In the genomic region with DNA sequence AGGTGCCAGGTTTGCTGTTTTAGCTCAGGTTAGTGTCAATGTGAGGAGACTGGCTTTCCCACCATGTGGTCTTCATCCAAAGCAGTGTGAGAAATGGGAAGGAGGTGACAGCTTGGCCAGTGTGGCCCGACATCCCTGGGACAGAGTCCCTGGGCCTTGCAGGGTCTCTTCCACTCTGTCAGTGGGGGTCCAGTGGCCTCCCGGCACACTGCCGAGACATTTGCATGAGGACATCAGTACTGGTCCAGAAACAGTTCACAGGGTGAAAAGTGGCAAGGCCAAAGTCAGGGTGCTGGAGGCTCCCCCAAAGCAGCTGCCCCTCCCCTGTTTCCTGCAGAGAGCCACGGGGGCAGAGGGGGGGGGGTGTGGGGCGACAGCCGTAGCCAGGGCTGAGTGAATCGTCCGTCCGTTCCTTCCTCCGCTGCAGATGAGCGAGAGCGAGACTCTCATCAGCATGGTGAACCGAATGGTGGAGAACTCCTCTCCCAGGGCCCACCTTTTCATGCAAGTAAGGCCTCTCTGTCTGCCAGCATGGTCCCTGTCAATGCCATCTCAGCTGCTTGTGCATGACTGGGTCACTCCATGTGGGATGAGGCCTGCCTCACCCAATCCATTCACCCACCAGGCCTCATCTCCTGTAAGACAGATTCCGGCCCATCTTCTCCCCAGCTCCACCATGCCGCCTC, we compare ENCODE assay signal across 19 mouse cellular contexts. TPM values are rescaled to one million over a fixed set of nuclear protein-coding genes. Genes with fewer than 3 reads are reported as not detected.
DNase-seq lines count a peak whose midpoint lies in the region; ATAC-seq lines count a peak whose summit lies in the region.
"Had no signal": no experiment of that assay in that cellular context is flagged by ENCODE, and none has a peak within 500 bp of the region (broad histone marks: within the 10 kb centered on the region; RNA-seq: fewer than 3 reads in every experiment).

No protein-coding gene starts in this region.

- no peak overlapping the region for H3K27ac ChIP-seq in heart, embryonic 13.5 days (replicated peaks)
- no peak overlapping the region for H3K27ac ChIP-seq in heart, embryonic 11.5 days (ENCODE audit: low read depth, low read length)
- no peak overlapping the region for H3K27ac ChIP-seq in neural tube, embryonic 12.5 days
- H3K27ac ChIP-seq in midbrain, embryonic 12.5 days (replicated peaks), result no peak overlapping the region

- H3K9ac ChIP-seq in heart, embryonic 13.5 days, result 0 out of 2 replicates have a peak overlapping the region, but pooled peaks have one; percentile 5
- no peak overlapping the region for H3K9ac ChIP-seq in heart, embryonic 11.5 days (ENCODE audit: low read depth, low read length)
- H3K9ac ChIP-seq in neural tube, embryonic 12.5 days, result no peak overlapping the region
- H3K9ac ChIP-seq in midbrain, embryonic 12.5 days (replicated peaks), result 0 out of 2 replicates have a peak overlapping the region, but pooled peaks have one; percentile 4
- H3K9ac ChIP-seq: forebrain, postnatal 0 days had no signal

- no peak for DNase-seq in neural tube, embryonic 10.5 days (ENCODE audit: extremely low spot score, low spot score)
- DNase-seq in spleen, adult 18-20 months, result no peak
- no peak for DNase-seq in left cerebral cortex, adult 18-20 months (ENCODE audit: low spot score in 2 of 2)
- DNase-seq: cerebellum, adult 18-20 months; heart, adult 18-20 months; kidney, adult 2 months; lung, adult 18-20 months had no signal

- no peaks in the 10 kb centered on the region for H3K9me3 ChIP-seq in heart, embryonic 13.5 days
- no peaks in the 10 kb centered on the region for H3K9me3 ChIP-seq in heart, embryonic 11.5 days (replicated peaks; ENCODE audit: control insufficient read depth, low read length)
- no peaks in the 10 kb centered on the region for H3K9me3 ChIP-seq in neural tube, embryonic 12.5 days
- no peaks in the 10 kb centered on the region for H3K9me3 ChIP-seq in midbrain, embryonic 12.5 days

- WGBS in heart, embryonic 13.5 days, result 73% methylated on average over 15 of the region's 15 CpGs
- WGBS in heart, embryonic 11.5 days (ENCODE audit: insufficient replicate concordance), result 63% methylated on average over 15 of the region's 15 CpGs
- WGBS in neural tube, embryonic 12.5 days, result 65% methylated on average over 15 of the region's 15 CpGs
- WGBS in midbrain, embryonic 12.5 days, result 74% methylated on average over 15 of the region's 15 CpGs

- H3K36me3 ChIP-seq in heart, embryonic 13.5 days, result peaks cover 26% of the 10 kb centered on the region
- H3K36me3 ChIP-seq in heart, embryonic 11.5 days (ENCODE audit: control insufficient read depth, insufficient read depth, low read length), result no peaks in the 10 kb centered on the region
- peaks cover 56% of the 10 kb centered on the region for H3K36me3 ChIP-seq in neural tube, embryonic 12.5 days
- peaks cover 79% of the 10 kb centered on the region for H3K36me3 ChIP-seq in midbrain, embryonic 12.5 days

- no peaks in the 10 kb centered on the region for H3K27me3 ChIP-seq in heart, embryonic 13.5 days (replicated peaks)
- no peaks in the 10 kb centered on the region for H3K27me3 ChIP-seq in heart, embryonic 11.5 days (ENCODE audit: control insufficient read depth, insufficient read depth, low read length)
- no peaks in the 10 kb centered on the region for H3K27me3 ChIP-seq in neural tube, embryonic 12.5 days (replicated peaks)
- no peaks in the 10 kb centered on the region for H3K27me3 ChIP-seq in midbrain, embryonic 12.5 days

- no peak for ATAC-seq in heart, embryonic 13.5 days (ENCODE audit: extremely low read depth, insufficient number of reproducible peaks, low FRiP score, low TSS enrichment)
- no peak for ATAC-seq in heart, embryonic 11.5 days (replicated peaks; ENCODE audit: insufficient number of reproducible peaks, low FRiP score, low TSS enrichment)
- ATAC-seq in neural tube, embryonic 12.5 days (ENCODE audit: low FRiP score, low read depth), result 0 out of 2 replicates have a peak, but pooled peaks have one; percentile 41
- no peak for ATAC-seq in midbrain, embryonic 12.5 days (ENCODE audit: low FRiP score, low read depth)

- peaks cover 50% of the 10 kb centered on the region for H3K4me1 ChIP-seq in heart, embryonic 13.5 days
- H3K4me1 ChIP-seq in heart, embryonic 11.5 days (ENCODE audit: control insufficient read depth, insufficient read depth, low read length), result peaks cover 14% of the 10 kb centered on the region
- peaks cover 26% of the 10 kb centered on the region for H3K4me1 ChIP-seq in neural tube, embryonic 12.5 days
- peaks cover 12% of the 10 kb centered on the region for H3K4me1 ChIP-seq in midbrain, embryonic 12.5 days

- H3K4me3 ChIP-seq in heart, embryonic 13.5 days, result no peak overlapping the region
- no peak overlapping the region for H3K4me3 ChIP-seq in heart, embryonic 11.5 days (ENCODE audit: low read depth, low read length)
- H3K4me3 ChIP-seq in neural tube, embryonic 12.5 days, result no peak overlapping the region
- no peak overlapping the region for H3K4me3 ChIP-seq in midbrain, embryonic 12.5 days

- H3K4me2 ChIP-seq in heart, embryonic 13.5 days, result no peak overlapping the region
- H3K4me2 ChIP-seq in heart, embryonic 11.5 days, result no peak overlapping the region
- no peak overlapping the region for H3K4me2 ChIP-seq in neural tube, embryonic 12.5 days (replicated peaks)
- no peak overlapping the region for H3K4me2 ChIP-seq in midbrain, embryonic 12.5 days (replicated peaks)

RNA-seq across cellular contexts. Expression of gene Golt1a, which starts 30.5 kb away (rescaled TPM):
- polyA plus RNA-seq in heart, embryonic 13.5 days (2015; fragmentation: Nextera tagmentation; extraction: Ambion mirVana), result 0.13 and 0.18 TPM in 2 replicates
- not detected in 2 replicates for polyA plus RNA-seq in heart, embryonic 11.5 days (2014; fragmentation: Nextera tagmentation; extraction: Ambion mirVana)
- polyA plus RNA-seq in neural tube, embryonic 12.5 days (2016; fragmentation: Nextera tagmentation; extraction: Ambion mirVana), result not detected in 2 replicates
- polyA plus RNA-seq in midbrain, embryonic 12.5 days (2016; fragmentation: Nextera tagmentation; extraction: Ambion mirVana), result not detected in 2 replicates
- total RNA-seq in left cerebral cortex, adult 18-20 months (2021), result 1 to 10 TPM in 1 of 2 experiments, not detected in 1; 1.1 TPM
- total RNA-seq: ES-E14; gastrocnemius, adult 8-10 months; heart, adult 18-20 months; heart, postnatal 25 days; megakaryocyte progenitor cell, adult 5-6 weeks had no signal
- polyA plus RNA-seq: brain, embryonic 14.5 days; forebrain, postnatal 0 days; limb, embryonic 14.5 days had no signal

RNA-seq across cellular contexts. Expression of gene Kiss1, which starts 42.6 kb away (rescaled TPM):
- 0.60 TPM in 1 of 2 replicates, not detected in the other for polyA plus RNA-seq in heart, embryonic 13.5 days (2015; fragmentation: Nextera tagmentation; extraction: Ambion mirVana)
- polyA plus RNA-seq in heart, embryonic 11.5 days (2014; fragmentation: Nextera tagmentation; extraction: Ambion mirVana), result not detected in 2 replicates
- not detected in 2 replicates for polyA plus RNA-seq in neural tube, embryonic 12.5 days (2016; fragmentation: Nextera tagmentation; extraction: Ambion mirVana)
- polyA plus RNA-seq in midbrain, embryonic 12.5 days (2016; fragmentation: Nextera tagmentation; extraction: Ambion mirVana), result not detected in 2 replicates
- not detected for total RNA-seq in left cerebral cortex, adult 18-20 months (2021)
- total RNA-seq: adrenal gland, adult 18-20 months; ES-E14; forebrain, postnatal 0 days; gastrocnemius, adult 8-10 months; heart, adult 18-20 months; heart, postnatal 25 days; megakaryocyte progenitor cell, adult 5-6 weeks had no signal
- polyA plus RNA-seq: brain, embryonic 14.5 days; forebrain, postnatal 0 days; kidney, adult 2 months; limb, embryonic 14.5 days had no signal

Comparison
In these comparisons a context has a peak if more than half of its experiments do, and no peak if none do; other contexts are left out.
1. H3K9ac ChIP-seq: peak in heart, embryonic 13.5 days (single experiment) and midbrain, embryonic 12.5 days (single experiment); none in heart, embryonic 11.5 days (single experiment) and neural tube, embryonic 12.5 days (single experiment).